Mouse (Mus musculus) neural tube, embryonic 14.5 days (tissue): ENCODE results near the gene Col4a3. TPM values are rescaled to one million over a fixed set of nuclear protein-coding genes. Genes with fewer than 3 reads are reported as not detected.
A peak's percentile ranks its signal among the peaks of the same experiment; 100 is the strongest.

Source experiments
- ATAC-seq: fragments of 200-750 bp; cut with Nextera tagmentation; 2 replicates; pipeline ENCODE4 v1.8.0; 2017; ENCODE audit warnings: low read depth, mild to moderate bottlenecking, moderate TSS enrichment, moderate library complexity
- H3K27ac ChIP-seq: fragments of 300-500 bp; sonication (generic); 2 replicates; pipeline ENCODE4 v1.5.1; 2014; ENCODE audit warnings: low read depth, mild to moderate bottlenecking, control low read depth, low read length, moderate library complexity, mixed read lengths
- H3K27me3 ChIP-seq: fragments of 300-500 bp; sonication (generic); 2 replicates; pipeline ENCODE4 v1.6.1; 2014; ENCODE audit warnings: low read length; ENCODE audit not compliant: control insufficient read depth, insufficient read depth
- H3K36me3 ChIP-seq: fragments of 300-500 bp; sonication (generic); 2 replicates; pipeline ENCODE4 v1.6.1; 2014; ENCODE audit warnings: low read length, mixed read lengths; ENCODE audit not compliant: control insufficient read depth, insufficient read depth
- H3K4me1 ChIP-seq: fragments of 300-500 bp; sonication (generic); 2 replicates; pipeline ENCODE4 v1.6.1; 2014; ENCODE audit warnings: low read length; ENCODE audit not compliant: control insufficient read depth, insufficient read depth
- H3K4me2 ChIP-seq: fragments of 300-500 bp; sonication (generic); 2 replicates; pipeline ENCODE4 v1.6.1; 2014; ENCODE audit warnings: mild to moderate bottlenecking, low read depth, low read length, control low read depth
- H3K4me3 ChIP-seq: fragments of 300-500 bp; sonication (generic); 2 replicates; pipeline ENCODE4 v1.5.1; 2014; ENCODE audit warnings: low read depth, low read length, control low read depth, mixed read lengths
- H3K9ac ChIP-seq: fragments of 300-500 bp; sonication (generic); replicated peaks from 2 replicates; pipeline ENCODE4 v1.6.1; 2014; ENCODE audit warnings: low read depth, mild to moderate bottlenecking, control low read depth, low read length, mixed read lengths
- H3K9me3 ChIP-seq: fragments of 300-500 bp; sonication (generic); 2 replicates; pipeline ENCODE4 v1.6.1; 2016; ENCODE audit warnings: low read length; ENCODE audit not compliant: control insufficient read depth
- WGBS: fragments of 180-500 bp; shearing (Covaris S2); extraction: QIAGEN DNeasy Blood & Tissue Kit; methylation state at CpG from one replicate; pipeline ENCODE4 v1.1.7; 2014; 5-methylcytosine and 5-hydroxymethylcytosine counted together
- polyA plus RNA-seq: library from polyadenylated mRNA; unstranded; fragments of >200 nt; fragmentation: Nextera tagmentation; extraction: Ambion mirVana; gene quantifications from 2 replicates; pipeline ENCODE4 v1.2.1, GENCODE M21; 2014

The Col4a3 gene
- polyA plus RNA-seq, 1 experiment from 2014 or later, result 0.09 TPM

DNA sequence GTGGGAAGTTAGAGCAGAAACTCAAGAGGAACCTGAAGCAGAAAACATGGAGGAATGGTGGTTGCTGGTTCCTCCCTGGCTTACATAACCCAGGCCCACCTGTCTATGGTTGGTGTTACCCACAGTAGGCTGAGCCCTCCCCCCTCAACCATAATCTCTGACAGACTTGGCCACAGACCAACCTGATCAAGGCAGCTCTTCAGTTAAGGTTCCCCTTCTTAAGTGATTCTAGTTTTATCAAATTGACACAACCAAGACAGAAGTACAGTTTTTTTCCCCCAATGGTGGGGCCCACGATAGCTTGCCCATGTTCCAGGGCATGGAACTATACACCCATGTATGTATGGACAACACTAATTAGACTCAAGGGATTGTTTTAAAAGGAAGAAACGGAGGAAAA is 100.1 kb downstream of the Col4a3 start:
- Histone ChIP-seq H3K4me2 (no peak overlapping the region), H3K4me3 (no peak overlapping the region), H3K4me1 (no peaks in the 10 kb centered on the region), H3K9me3 (no peaks in the 10 kb centered on the region), H3K9ac (no peak overlapping the region), H3K36me3 (no peaks in the 10 kb centered on the region), H3K27ac (no peak overlapping the region), H3K27me3 (no peaks in the 10 kb centered on the region)
- ATAC-seq, result no peak
- 88% methylated on average over 2 of the region's 2 CpGs for WGBS

DNA sequence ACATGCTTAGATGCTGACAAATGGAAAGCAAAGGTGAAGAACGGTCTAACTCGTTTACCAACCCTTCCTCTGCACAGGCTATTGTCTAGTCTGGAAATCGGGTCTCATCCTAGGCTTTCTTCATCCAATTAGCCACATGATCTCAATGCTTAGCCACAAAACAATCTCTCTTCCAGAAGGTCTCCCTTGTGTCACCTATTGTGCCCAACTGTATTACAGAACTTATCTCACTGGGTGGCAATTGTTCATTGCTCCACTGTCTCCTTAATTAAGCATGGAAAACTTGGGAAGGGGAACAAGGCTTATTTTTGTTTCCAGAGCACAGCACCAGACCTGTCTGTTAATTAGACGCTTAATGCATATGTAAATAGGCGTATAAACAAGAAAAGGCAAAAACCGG is 101.2 kb downstream of the Col4a3 start:
- Histone ChIP-seq H3K9me3 (no peaks in the 10 kb centered on the region), H3K4me1 (no peaks in the 10 kb centered on the region), H3K4me3 (no peak overlapping the region), H3K4me2 (no peak overlapping the region), H3K9ac (no peak overlapping the region), H3K36me3 (no peaks in the 10 kb centered on the region), H3K27ac (no peak overlapping the region), H3K27me3 (no peaks in the 10 kb centered on the region)
- no peak for ATAC-seq
- 54% methylated on average over 6 of the region's 6 CpGs for WGBS

DNA sequence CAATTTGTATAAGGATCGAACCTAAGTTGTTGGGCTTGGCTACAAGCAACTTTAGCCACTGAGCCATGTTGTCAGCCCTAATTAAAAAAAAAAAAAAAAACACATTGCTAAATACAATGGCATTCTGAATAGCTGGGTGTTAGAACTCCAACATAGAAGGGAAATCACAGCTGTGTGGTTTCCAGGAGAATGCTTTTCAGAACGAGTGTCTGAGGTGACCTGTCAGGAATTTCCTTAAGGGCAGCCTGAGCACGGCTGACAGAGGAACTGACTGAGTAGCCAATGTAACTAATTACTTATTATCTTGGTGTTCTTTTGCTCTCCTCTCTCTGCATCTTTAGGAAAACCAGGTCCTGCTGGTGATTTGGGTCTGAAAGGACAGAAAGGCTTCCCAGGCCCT is 109.2 kb downstream of the Col4a3 start:
- H3K9me3 ChIP-seq, result no peaks in the 10 kb centered on the region
- WGBS, result 58% methylated on average over 3 of the region's 3 CpGs
- H3K4me2 ChIP-seq, result no peak overlapping the region
- H3K36me3 ChIP-seq, result no peaks in the 10 kb centered on the region
- no peak for ATAC-seq
- no peak overlapping the region for H3K4me3 ChIP-seq
- no peaks in the 10 kb centered on the region for H3K4me1 ChIP-seq
- no peaks in the 10 kb centered on the region for H3K27me3 ChIP-seq
- H3K9ac ChIP-seq, result no peak overlapping the region
- H3K27ac ChIP-seq, result no peak overlapping the region

DNA sequence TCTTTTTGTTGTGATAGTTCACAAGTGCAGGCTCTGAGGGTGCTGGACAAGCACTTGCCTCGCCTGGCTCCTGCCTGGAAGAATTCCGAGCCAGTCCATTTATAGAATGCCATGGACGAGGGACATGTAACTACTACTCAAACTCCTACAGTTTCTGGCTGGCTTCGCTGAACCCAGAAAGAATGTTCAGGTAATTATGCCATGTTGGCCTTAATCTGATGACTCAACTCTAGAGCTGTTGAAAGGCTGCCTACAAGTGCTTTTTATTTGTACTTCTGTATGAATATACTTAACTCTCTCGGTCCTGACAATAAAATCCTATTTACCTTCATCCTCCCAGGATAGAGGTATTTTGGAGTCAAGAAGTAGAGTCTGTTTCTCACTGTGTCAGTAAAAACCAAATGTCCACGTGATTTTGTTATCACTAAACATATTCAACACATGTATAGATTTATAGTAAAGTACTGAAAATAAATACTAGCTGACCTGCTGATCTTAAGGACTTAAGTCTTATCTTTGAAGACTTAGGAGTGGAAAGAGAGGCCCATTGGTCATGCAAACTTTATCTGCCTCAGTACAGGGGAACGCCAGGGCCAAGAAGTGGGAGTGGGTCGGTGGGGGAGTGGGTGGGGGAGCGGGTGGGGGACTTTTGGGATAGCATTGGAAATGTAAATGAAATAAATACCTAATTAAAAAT is 131.2 kb downstream of the Col4a3 start:
- Histone ChIP-seq H3K9me3 (no peaks in the 10 kb centered on the region), H3K27ac (no peak overlapping the region), H3K4me2 (no peak overlapping the region), H3K4me1 (no peaks in the 10 kb centered on the region), H3K4me3 (no peak overlapping the region), H3K9ac (no peak overlapping the region), H3K27me3 (no peaks in the 10 kb centered on the region), H3K36me3 (no peaks in the 10 kb centered on the region)
- ATAC-seq, result no peak
- WGBS, result 82% methylated on average over 9 of the region's 9 CpGs

DNA sequence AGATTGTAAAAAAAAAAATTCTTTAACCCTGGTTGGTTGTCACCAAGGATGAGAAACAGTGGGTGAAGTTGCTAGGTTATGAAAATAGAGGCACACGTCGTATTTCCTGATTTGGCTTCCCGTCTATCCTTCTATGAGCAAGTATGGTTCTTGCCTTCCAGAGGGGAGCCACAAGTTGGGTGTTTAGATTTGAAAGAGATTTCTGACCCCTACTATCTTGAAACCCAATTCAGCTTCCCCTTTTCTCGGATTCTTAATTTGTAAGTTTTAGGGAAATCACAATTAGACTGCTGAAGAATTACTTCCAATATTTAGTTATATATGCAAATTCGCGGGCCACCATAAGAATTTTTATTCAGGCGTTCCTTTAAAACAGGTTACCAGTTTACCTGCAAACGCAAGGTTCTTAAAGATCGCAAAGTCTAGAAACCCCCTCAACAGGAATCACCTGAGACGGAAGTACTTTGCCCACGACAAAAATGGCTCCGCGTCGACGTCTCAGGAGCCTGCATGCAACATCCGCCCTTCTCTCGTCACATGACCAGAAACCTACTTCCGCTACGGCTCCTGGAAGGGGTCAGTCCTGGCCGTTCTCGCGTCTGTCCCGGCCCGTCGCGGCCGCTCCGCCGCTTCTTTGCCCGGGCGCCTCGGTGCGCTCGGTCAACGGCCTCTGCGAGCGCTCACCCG is 137.8 kb downstream of the Col4a3 start, which contains the start of gene Mff:
Mff (plus strand) TSS at position 552 of the 687 bp plus-strand sequence.
- Histone ChIP-seq H3K4me3 (peak within 1 kb of the TSS; percentile 66), H3K36me3 (peaks cover 8% of the 10 kb centered on the region; the same call in 1 of the 2 replicates), H3K27ac (peak within 1 kb of the TSS; percentile 66), H3K9ac (peak within 1 kb of the TSS; percentile 80), H3K27me3 (no peaks in the 10 kb centered on the region), H3K4me2 (peak within 1 kb of the TSS; percentile 69), H3K9me3 (no peaks in the 10 kb centered on the region), H3K4me1 (peaks cover 8% of the 10 kb centered on the region; the same call in 1 of the 2 replicates)
- 10% methylated on average over 38 of the region's 38 CpGs for WGBS
- ATAC-seq, result peak; percentile 100

DNA sequence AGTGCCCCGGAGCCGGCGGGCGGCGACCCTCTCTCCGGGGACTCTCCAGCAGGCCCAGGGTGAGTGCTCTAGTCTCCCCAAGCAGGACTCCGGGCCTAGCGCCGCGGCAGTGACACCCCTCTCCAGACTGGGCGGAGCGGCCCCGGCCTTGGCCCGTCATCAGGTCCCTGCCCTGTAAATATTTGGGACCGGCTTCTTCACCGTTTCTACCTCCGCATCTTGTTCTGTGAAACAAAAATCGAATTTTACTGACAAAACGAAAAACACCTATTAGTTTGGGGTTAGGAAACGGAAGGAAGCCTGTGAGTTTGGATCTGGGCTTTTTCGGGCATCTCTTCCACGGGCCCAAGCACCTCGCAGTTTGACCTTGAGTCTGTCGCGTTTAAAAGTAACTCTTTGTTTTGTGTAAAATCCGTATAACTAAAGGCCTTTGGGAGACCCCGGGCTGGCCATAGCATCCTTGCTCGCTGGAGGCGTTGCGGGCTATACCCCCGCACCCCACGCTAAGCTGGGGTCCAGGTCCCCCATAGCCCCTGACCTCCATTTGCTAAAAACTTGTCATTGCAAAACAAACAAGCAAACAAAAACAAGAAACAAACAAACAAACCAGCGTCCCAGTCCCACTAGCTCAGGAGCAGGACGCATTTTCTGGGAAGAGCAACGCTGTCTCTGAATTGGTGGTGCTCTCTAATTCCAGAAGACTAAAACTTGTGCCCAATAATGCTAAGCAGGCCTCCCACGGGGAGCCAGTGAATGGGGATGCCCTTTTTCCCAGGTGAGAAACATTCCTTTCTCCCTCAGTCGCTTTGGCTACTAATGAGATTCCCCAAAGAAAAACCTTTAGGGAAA is 138.5 kb downstream of the Col4a3 start:
- Histone ChIP-seq H3K4me1 (peaks cover 8% of the 10 kb centered on the region; the same call in 1 of the 2 replicates), H3K9ac (peak overlapping the region; percentile 80), H3K4me3 (peak overlapping the region; percentile 66), H3K27ac (peak overlapping the region; percentile 66), H3K36me3 (peaks cover 15% of the 10 kb centered on the region), H3K27me3 (no peaks in the 10 kb centered on the region), H3K4me2 (peak overlapping the region; percentile 69), H3K9me3 (no peaks in the 10 kb centered on the region)
- ATAC-seq, result peak; percentile 97
- WGBS, result 1% methylated on average over 37 of the region's 37 CpGs

DNA sequence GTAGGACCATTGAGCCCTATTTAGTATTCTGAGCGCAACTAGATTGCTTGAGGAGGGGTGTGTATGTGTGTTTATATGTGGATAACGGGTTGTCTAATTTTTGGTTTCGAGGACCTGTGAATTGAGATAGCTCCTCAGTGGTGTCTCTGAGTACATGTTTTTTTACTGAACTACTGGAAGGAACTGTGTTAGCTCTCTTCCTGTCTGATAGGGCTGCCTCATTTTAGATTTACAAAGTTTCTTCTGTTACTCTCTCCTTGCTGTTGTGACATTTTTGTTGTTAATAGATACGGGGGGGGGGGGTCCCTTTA is 139.1 kb downstream of the Col4a3 start:
- no peak for ATAC-seq
- WGBS, result 51% methylated on average over 4 of the region's 4 CpGs
- Histone ChIP-seq H3K4me2 (peak overlapping the region; percentile 69), H3K9ac (peak overlapping the region; percentile 80), H3K9me3 (no peaks in the 10 kb centered on the region), H3K4me1 (peaks cover 8% of the 10 kb centered on the region; the same call in 1 of the 2 replicates), H3K27ac (no peak overlapping the region), H3K36me3 (peaks cover 21% of the 10 kb centered on the region), H3K27me3 (no peaks in the 10 kb centered on the region), H3K4me3 (peak overlapping the region; percentile 66)

DNA sequence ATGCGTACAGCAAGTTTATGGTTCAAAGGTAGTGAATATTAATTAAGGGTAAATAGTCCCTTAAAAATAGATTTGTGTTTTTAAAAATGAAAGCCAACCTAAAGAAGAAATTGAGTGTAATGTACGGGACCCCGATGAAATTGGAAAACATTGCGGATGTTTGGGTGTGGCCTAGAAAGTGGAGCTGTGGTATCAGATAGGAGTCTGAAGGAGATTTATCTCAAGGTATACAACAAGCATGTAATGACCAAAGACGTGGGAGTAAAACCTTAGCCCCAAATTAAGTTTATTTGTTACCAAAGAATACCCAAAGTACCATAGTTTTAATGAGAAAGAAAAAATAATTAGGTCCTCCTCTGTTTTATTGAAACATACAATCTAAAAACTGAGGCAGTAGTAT is 139.8 kb downstream of the Col4a3 start:
- peaks cover 8% of the 10 kb centered on the region; the same call in 1 of the 2 replicates for H3K4me1 ChIP-seq
- no peak for ATAC-seq
- no peak overlapping the region for H3K9ac ChIP-seq
- H3K27me3 ChIP-seq, result no peaks in the 10 kb centered on the region
- no peak overlapping the region for H3K27ac ChIP-seq
- WGBS, result 98% methylated on average over 5 of the region's 5 CpGs
- H3K4me3 ChIP-seq, result no peak overlapping the region
- H3K4me2 ChIP-seq, result no peak overlapping the region
- H3K36me3 ChIP-seq, result peaks cover 27% of the 10 kb centered on the region
- no peaks in the 10 kb centered on the region for H3K9me3 ChIP-seq

DNA sequence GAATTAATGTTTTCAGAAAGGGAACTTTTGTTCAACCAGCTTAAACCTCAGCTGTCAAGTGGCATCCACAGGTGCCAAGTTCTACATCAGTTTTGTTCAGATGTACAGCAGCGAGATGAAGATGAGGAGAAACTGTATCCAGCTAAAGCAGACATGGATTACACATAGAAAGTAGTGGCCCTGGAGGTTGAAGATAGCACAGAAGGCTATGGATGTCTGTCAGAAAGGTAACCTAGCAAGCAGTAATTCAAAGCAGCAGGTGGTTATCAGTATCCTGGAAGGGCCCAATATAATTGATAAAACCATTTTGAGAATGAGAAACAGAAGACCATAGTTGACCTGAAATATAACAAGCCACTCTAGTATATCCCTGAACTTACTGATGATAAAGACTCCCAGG is 146.6 kb downstream of the Col4a3 start:
- H3K4me2 ChIP-seq, result no peak overlapping the region
- 92% methylated on average over 1 of the region's 1 CpGs for WGBS

More for the DNA sequence above, 146.6 kb downstream of the Col4a3 start:
- Histone ChIP-seq H3K4me1 (no peaks in the 10 kb centered on the region), H3K36me3 (peaks cover 74% of the 10 kb centered on the region), H3K9me3 (no peaks in the 10 kb centered on the region), H3K9ac (no peak overlapping the region), H3K27ac (no peak overlapping the region), H3K27me3 (no peaks in the 10 kb centered on the region), H3K4me3 (no peak overlapping the region)
- no peak for ATAC-seq
